Mouse (Mus musculus) left cerebral cortex, postnatal 4 days (tissue): ENCODE results near the gene Zfp62. TPM values are rescaled to one million over a fixed set of nuclear protein-coding genes. Genes with fewer than 3 reads are reported as not detected.
"Not testable (repeated sequence)": the region's sequence is repeated elsewhere in the genome, so short reads cannot be mapped to it uniquely, and the experiment has no call there.

Experiments used
- DNase-seq: peaks from one replicate; pipeline ENCODE4 v3.0.0-alpha.2; 2022
- intact Hi-C: fragments of 180-260 bp; cut with DNase I; formaldehyde crosslinking; loops from one replicate; pipeline ENCODE4 v1.15.1; 2025
- total RNA-seq, 2 experiments: library from RNA; stranded (reverse); gene quantifications; 2 replicates each; pipeline ENCODE4 v1.2.3; 2021

Gene Zfp62
- 10 to 100 TPM; 47.3 to 50.4 TPM for total RNA-seq

- DNase-seq, result peak; percentile 93
- intact Hi-C loops, result no loop called here
Measured at GRCm38 (mm10) chr11:49203129-49203768, at the start of gene Zfp62. Gene Zfp62 (plus strand): TSS chr11:49203292.

GRCm38 (mm10) chr11:49154077-49154476 lies 49.0 kb upstream of the Zfp62 start, which contains the start of gene Olfr1394:
Gene Olfr1394 (plus strand): TSS chr11:49154377.
- DNase-seq, result no peak
- intact Hi-C loops, result no loop called here

- intact Hi-C loops, result no loop called here
Measured at GRCm38 (mm10) chr11:49156821-49157814, 46.0 kb upstream of the Zfp62 start.

GRCm38 (mm10) chr11:49168839-49169611 lies 34.1 kb upstream of the Zfp62 start:
- intact Hi-C loops, result no loop called here
- DNase-seq, result peak; percentile 5

More at GRCm38 (mm10) chr11:49156821-49157814, 46.0 kb upstream of the Zfp62 start:
- DNase-seq, result no peak

DNA sequence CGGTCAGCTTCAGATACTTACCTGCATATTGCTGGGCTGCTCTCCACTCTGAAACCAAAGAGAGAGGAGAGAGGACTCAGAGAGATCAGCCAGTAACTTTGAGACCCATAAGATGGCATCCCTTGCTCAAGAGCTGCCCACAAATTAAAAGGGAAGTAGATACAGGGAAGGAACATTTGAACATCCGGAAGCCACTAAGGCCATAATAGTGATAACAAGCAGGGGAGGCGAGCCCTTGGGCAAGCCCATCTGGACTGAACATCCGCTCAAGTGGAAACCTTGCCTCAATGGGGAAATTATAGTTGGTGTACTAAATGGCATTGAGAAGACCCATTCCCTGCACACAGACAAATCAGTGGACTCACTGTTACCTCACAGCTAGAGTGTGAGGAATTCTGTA lies 32.5 kb upstream of the Zfp62 start:
- no peak for DNase-seq
- intact Hi-C loops, result no loop called here

- intact Hi-C loops, result no loop called here
- no peak for DNase-seq
Measured at GRCm38 (mm10) chr11:49175345-49175744, 27.7 kb upstream of the Zfp62 start.

DNA sequence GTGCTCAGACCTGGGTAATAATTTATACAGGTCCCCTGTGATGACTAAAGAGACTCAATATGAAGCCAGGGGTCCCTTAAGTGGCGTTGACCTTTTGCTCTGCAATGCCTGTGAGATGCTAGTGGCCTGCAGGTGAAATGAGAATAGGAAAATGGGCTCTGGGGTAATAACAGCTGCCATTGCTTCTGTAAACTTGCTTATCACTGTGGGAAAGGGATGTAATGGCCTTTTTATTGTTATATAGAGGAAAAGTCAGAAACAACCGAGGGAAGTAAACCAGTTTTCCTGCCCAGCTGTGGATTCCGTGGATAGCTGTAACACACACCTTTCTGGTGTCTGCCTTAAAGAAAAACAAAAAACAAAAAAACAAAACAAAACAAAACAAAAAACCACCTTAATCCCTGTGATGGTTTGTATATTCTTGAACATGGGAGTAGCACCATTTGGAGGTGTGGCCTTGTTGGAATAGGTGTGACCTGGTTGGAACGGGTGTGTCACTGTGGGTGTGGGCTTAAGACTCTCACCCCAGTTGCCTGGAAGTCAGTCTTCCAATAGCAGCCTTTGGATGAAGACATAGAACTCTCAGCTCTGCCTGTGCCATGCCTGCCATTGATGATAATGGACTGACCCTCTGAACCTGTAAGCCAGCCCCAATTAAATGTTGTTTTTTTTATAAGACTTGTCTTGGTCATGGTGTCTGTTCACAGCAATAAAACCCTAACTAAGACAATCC lies 26.9 kb upstream of the Zfp62 start:
- DNase-seq, intact Hi-C loops: not testable (repeated sequence)

GRCm38 (mm10) chr11:49183172-49183571 lies 19.9 kb upstream of the Zfp62 start:
- intact Hi-C loops, result no loop called here
- no peak for DNase-seq

- DNase-seq, result no peak
- intact Hi-C loops, result loop anchor here (5.0 kb wide), 1 partner anchor 86 kb away; no protein-coding TSS in a partner anchor
Measured at GRCm38 (mm10) chr11:49186452-49186851, 16.6 kb upstream of the Zfp62 start.

- intact Hi-C loops, result loop anchor here (5.0 kb wide), 1 partner anchor 85 kb away; no protein-coding TSS in a partner anchor
Measured at GRCm38 (mm10) chr11:49186955-49187488, 16.1 kb upstream of the Zfp62 start, which contains the start of gene Btnl9. Gene Btnl9 (minus strand): TSS chr11:49187159.

GRCm38 (mm10) chr11:49187701-49188100 lies 15.4 kb upstream of the Zfp62 start:
- DNase-seq, result no peak
- intact Hi-C loops, result loop anchor here (5.0 kb wide), 1 partner anchor 85 kb away; no protein-coding TSS in a partner anchor

More at GRCm38 (mm10) chr11:49186955-49187488, 16.1 kb upstream of the Zfp62 start, which contains the start of gene Btnl9:
- DNase-seq, result no peak

DNA sequence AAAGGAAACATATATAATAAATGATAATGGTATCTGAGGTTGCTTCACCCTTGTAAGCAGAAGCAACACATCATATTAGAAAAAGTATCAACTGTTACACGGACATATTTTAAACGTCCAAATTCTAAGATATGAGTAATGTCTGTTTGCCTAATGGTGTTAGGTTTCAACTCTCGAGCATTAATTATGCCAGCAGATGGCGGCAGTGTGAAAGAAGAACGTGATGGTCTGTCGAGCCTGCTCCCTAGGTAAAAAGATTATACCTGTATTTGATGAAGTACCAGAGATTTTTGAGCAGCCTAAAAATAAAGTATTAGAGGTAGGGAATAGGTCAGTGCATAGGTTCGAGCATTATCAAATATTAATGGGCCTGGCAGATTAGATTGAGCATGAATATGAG lies 13.4 kb upstream of the Zfp62 start:
- intact Hi-C loops, result loop anchor here (5.0 kb wide), 1 partner anchor 83 kb away; no protein-coding TSS in a partner anchor
- peak; percentile 57 for DNase-seq

DNA sequence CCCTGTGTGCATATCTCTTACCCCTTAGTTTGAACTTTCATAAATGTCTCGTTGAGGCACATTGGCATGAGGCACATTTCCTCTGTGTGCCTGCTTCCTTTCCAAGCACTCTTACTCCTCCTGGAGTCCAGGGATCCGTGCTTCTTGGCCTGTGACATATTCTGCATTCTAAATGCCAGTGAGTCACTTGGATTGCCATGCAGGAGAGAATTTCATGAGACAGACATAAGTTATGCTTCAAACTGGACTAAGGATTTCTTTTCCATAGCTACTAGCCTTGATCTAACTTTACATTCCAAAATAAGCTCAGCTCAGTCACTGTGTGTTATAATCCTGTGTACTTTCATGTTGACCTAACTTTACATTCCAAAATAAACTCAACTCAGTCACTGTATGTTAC lies 12.0 kb upstream of the Zfp62 start:
- DNase-seq, result no peak

DNA sequence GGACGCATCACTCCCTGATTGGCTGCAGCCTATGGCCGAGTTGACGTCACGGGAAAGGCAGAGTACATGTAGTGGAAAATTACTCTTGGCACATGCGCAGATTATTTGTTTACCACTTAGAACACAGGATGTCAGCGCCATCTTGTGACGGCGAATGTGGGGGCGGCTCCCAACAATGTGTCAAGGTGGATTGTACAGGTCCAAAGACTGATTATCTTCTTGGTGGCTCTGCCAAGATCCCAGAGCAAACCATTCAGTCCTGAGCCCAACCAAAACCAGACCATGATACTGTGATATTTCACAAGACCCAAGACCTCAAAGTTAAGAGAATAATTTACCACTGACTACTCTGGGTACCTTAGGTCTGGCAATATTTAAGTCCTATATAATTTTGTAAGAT lies 8.3 kb upstream of the Zfp62 start:
- DNase-seq, intact Hi-C loops: not testable (repeated sequence)

More for the DNA sequence above, 12.0 kb upstream of the Zfp62 start:
- intact Hi-C loops, result no loop called here

DNA sequence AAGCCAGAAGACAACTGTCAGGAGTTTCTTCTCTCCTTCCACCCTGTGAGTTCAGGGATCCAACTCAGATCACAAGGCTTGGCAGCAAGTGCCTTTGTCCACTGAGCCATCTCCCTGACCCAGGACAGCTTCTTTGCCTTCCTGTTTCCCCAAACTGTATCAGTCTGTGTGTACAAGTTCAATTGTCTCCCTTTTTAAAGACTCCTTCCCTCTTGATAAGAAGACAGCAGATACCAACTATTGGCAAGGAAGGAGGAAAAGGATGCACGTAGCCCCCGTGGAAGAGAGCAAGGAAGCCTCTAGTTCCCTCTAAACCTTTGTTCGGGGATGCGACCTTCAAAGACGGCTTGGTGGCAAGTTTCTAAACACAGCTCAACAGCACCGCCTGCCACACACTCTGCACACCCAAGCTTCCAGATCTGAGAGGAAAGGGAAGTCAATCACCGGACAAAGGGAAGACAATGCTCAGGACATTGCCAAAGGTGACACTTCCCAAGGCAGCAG lies 7.2 kb upstream of the Zfp62 start:
- no peak for DNase-seq
- intact Hi-C loops, result no loop called here

DNA sequence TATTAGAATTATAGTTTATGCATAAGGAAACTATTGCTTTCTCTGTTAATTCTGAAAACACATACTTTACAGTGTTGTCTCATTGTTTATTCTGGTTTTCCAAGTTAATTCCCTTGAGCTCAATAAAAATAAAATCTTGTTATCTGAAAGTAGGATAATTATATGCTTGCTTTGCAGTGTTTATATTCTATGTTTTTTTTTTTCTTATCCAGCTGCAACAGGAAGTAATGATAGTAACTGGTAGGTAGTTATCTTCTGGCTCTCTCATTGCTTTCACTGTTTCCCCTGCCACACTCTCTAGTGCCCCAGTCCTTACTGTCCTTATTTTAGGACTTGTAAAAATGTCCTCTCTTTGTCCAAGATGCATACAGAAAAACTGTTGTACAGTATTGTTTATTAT lies 2.4 kb upstream of the Zfp62 start:
- no peak for DNase-seq
- intact Hi-C loops, result no loop called here

- intact Hi-C loops, result no loop called here
- DNase-seq, result no peak
Measured at GRCm38 (mm10) chr11:49201142-49201541, 1.9 kb upstream of the Zfp62 start.

DNA sequence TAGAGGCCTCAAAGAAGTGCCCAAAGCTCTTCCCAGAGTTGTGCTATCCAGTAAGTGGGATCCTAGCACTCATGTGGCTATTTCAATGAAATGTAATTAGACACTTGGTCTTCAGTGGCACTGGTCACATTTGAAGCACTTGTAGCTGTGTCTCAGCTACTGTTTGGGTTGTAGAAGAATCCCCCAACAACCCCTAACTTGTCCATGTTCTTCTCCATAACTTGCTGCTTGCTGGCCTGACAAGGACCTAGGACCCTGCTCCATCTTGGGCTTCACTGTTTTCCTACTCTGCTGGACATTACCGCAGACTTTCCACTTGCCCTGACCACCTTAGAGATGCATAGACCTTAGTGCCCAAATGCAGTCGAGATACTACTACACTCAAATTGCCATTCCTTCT lies 1.0 kb upstream of the Zfp62 start:
- intact Hi-C loops, result no loop called here
- no peak for DNase-seq

DNA sequence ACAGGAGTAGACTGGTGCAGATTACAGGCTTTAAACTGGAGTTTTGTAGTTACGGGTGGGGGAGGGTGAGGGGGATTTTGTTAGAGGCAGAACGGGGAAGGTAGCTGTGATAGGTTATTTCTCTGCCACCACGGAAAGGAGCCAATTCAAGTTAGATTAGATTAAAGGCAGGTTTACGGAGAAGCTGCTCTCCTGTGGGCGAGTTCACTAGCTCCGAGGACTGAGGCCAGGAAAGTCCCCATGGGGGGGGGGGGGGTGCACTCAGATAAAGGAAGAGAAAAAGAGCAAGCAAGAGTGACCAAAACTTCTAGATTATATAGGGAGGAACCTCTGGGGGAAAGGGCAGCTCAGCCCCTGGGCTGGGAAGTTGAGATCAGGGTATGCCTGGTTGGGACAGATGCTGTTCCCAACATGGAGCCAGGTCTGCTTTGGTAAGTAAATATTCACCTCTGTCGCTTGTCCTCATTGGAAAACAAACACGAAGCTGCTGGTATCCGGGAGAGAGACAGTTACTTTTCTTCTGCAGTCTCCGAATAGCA lies 500 bp upstream of the Zfp62 start:
- intact Hi-C loops, result no loop called here
- DNase-seq, result peak; percentile 12
